Mouse (Mus musculus): Measurements from ENCODE around the gene Sdhaf1. TPM values are rescaled to one million over a fixed set of nuclear protein-coding genes. Genes with fewer than 3 reads are reported as not detected.

The Sdhaf1 gene
- polyA plus RNA-seq, 1 experiment from 2014 or later: 12.0 TPM

- Histone ChIP-seq H3K9me3 (replicated peaks; ENCODE audit: control insufficient read depth, low read length) (no peaks in the 10 kb centered on the region), H3K4me1 (ENCODE audit: control insufficient read depth, insufficient read depth, low read length) (peaks cover 11% of the 10 kb centered on the region), H3K9ac (ENCODE audit: low read length) (peak within 1 kb of the TSS; percentile 81), H3K27me3 (ENCODE audit: control insufficient read depth, insufficient read depth, low read length) (no peaks in the 10 kb centered on the region), H3K36me3 (ENCODE audit: control insufficient read depth, insufficient read depth) (0 out of 2 replicates have a peak, but pooled peaks cover 7% of the 10 kb centered on the region), H3K27ac (ENCODE audit: low read length) (peak within 1 kb of the TSS; percentile 87), H3K4me2 (ENCODE audit: low read depth, low read length) (peak within 1 kb of the TSS; percentile 85), H3K4me3 (ENCODE audit: low read length) (peak within 1 kb of the TSS; percentile 79)
- 5% methylated on average over 27 of the region's 27 CpGs for WGBS
- peak; percentile 100 for ATAC-seq (replicated peaks; ENCODE audit: extremely low read depth, insufficient read depth, low FRiP score)
Measured at GRCm38 (mm10) chr7:30308076-30309005, 15.4 kb downstream of the Sdhaf1 start, which contains the start of gene Alkbh6. Gene Alkbh6, plus strand, starts transcription at chr7:30308717.

DNA sequence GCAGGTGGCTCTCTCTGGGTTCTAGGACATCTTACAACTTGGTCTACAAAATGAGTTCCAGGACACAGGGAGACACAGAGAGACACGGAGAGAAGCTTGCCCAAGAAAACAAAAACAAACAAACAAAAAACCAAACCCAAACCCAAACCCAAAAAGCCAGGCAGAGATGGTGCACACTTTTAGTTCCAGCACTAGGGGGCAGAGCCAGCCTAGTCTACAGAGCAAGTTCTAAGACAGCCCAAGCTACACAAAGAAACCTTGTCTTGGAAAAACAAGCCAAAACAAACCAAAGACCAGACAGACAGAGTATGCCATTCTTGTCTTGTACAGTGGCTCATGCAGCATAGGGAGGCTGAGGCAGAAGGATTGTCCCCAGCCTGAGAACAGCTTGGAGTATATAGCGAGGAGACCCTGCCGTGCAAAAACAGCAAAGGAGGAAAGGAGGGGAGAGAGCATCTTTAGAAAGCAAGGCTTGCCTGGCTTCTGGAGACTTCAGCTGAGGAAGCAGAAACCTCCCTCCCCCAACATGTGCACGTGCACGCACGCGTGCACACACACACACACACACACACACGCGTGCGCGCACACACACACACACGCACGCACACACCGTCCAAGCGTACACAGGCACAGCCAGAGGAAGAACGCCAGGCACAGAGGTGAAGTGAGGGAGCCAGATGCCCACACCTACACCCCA is 17.5 kb downstream of the Sdhaf1 start:
- H3K9me3 ChIP-seq (replicated peaks; ENCODE audit: control insufficient read depth, low read length): no peaks in the 10 kb centered on the region
- ATAC-seq (replicated peaks; ENCODE audit: extremely low read depth, insufficient read depth, low FRiP score): no peak
- H3K27me3 ChIP-seq (ENCODE audit: control insufficient read depth, insufficient read depth, low read length): no peaks in the 10 kb centered on the region
- H3K9ac ChIP-seq (ENCODE audit: low read length): no peak overlapping the region
- peaks cover 11% of the 10 kb centered on the region for H3K4me1 ChIP-seq (ENCODE audit: control insufficient read depth, insufficient read depth, low read length)
- H3K4me2 ChIP-seq (ENCODE audit: low read depth, low read length): no peak overlapping the region
- H3K36me3 ChIP-seq (ENCODE audit: control insufficient read depth, insufficient read depth): 0 out of 2 replicates have a peak, but pooled peaks cover 2% of the 10 kb centered on the region
- H3K4me3 ChIP-seq (ENCODE audit: low read length): no peak overlapping the region
- WGBS: 91% methylated on average over 16 of the region's 16 CpGs
- H3K27ac ChIP-seq (ENCODE audit: low read length): no peak overlapping the region

DNA sequence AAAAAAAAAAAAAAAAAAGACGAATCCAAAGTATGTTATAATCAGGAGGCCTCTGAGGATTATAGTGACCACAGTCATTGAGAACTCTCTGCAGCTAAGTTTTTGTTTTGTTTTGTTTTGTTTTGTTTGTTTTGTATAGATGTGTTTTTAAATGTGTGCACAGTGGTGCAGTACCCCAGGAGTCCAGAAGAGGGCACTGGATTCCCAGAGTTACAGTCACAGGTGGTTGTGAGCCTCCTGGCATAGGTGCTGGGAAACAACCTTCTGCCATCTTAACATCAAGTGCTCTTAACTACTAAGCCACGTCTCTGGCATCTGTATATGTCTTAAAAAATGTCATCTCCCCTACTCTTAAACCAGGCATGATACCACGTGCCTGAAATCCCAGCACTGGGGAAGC is 22.8 kb downstream of the Sdhaf1 start:
- no peak overlapping the region for H3K27ac ChIP-seq (ENCODE audit: low read length)
- H3K36me3 ChIP-seq (ENCODE audit: control insufficient read depth, insufficient read depth): 0 out of 2 replicates have a peak, but pooled peaks cover 2% of the 10 kb centered on the region
- no peaks in the 10 kb centered on the region for H3K9me3 ChIP-seq (replicated peaks; ENCODE audit: control insufficient read depth, low read length)
- no peak overlapping the region for H3K9ac ChIP-seq (ENCODE audit: low read length)
- no peak overlapping the region for H3K4me3 ChIP-seq (ENCODE audit: low read length)
- H3K4me1 ChIP-seq (ENCODE audit: control insufficient read depth, insufficient read depth, low read length): no peaks in the 10 kb centered on the region
- 36% methylated on average over 3 of the region's 3 CpGs for WGBS
- ATAC-seq (replicated peaks; ENCODE audit: extremely low read depth, insufficient read depth, low FRiP score): no peak
- no peak overlapping the region for H3K4me2 ChIP-seq (ENCODE audit: low read depth, low read length)
- H3K27me3 ChIP-seq (ENCODE audit: control insufficient read depth, insufficient read depth, low read length): no peaks in the 10 kb centered on the region

DNA sequence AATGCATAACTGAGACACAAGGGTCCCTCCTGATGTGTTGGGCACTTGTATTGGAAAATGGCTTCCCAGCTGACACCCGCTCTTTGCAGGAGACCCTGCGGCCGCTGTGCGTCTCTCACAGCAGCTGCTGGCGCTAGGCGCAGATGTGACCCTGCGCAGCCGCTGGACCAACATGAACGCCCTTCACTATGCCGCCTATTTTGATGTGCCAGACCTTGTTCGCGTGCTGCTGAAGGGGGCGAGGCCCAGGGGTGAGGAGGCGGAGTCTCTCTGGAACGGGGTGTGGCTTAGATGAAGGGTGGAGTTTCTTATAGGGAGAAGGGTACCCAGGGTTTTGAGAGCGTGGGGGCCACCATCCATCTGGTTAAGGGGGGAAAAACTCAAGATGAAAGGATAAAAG is 26.4 kb downstream of the Sdhaf1 start:
- no peak overlapping the region for H3K27ac ChIP-seq (ENCODE audit: low read length)
- no peak overlapping the region for H3K9ac ChIP-seq (ENCODE audit: low read length)
- no peak overlapping the region for H3K4me3 ChIP-seq (ENCODE audit: low read length)
- 0 out of 2 replicates have a peak, but pooled peaks cover 2% of the 10 kb centered on the region for H3K36me3 ChIP-seq (ENCODE audit: control insufficient read depth, insufficient read depth)
- no peaks in the 10 kb centered on the region for H3K4me1 ChIP-seq (ENCODE audit: control insufficient read depth, insufficient read depth, low read length)
- H3K27me3 ChIP-seq (ENCODE audit: control insufficient read depth, insufficient read depth, low read length): no peaks in the 10 kb centered on the region
- H3K9me3 ChIP-seq (replicated peaks; ENCODE audit: control insufficient read depth, low read length): no peaks in the 10 kb centered on the region
- ATAC-seq (replicated peaks; ENCODE audit: extremely low read depth, insufficient read depth, low FRiP score): no peak
- WGBS: 74% methylated on average over 16 of the region's 16 CpGs
- no peak overlapping the region for H3K4me2 ChIP-seq (ENCODE audit: low read depth, low read length)

GRCm38 (mm10) chr7:30296816-30297215 is 26.9 kb downstream of the Sdhaf1 start:
- Histone ChIP-seq H3K9me3 (replicated peaks; ENCODE audit: control insufficient read depth, low read length) (no peaks in the 10 kb centered on the region), H3K4me1 (ENCODE audit: control insufficient read depth, insufficient read depth, low read length) (no peaks in the 10 kb centered on the region), H3K9ac (ENCODE audit: low read length) (no peak overlapping the region), H3K27me3 (ENCODE audit: control insufficient read depth, insufficient read depth, low read length) (no peaks in the 10 kb centered on the region), H3K4me3 (ENCODE audit: low read length) (no peak overlapping the region), H3K27ac (ENCODE audit: low read length) (no peak overlapping the region), H3K4me2 (ENCODE audit: low read depth, low read length) (no peak overlapping the region), H3K36me3 (ENCODE audit: control insufficient read depth, insufficient read depth) (no peaks in the 10 kb centered on the region)
- ATAC-seq (replicated peaks; ENCODE audit: extremely low read depth, insufficient read depth, low FRiP score): no peak
- 89% methylated on average over 15 of the region's 15 CpGs for WGBS

DNA sequence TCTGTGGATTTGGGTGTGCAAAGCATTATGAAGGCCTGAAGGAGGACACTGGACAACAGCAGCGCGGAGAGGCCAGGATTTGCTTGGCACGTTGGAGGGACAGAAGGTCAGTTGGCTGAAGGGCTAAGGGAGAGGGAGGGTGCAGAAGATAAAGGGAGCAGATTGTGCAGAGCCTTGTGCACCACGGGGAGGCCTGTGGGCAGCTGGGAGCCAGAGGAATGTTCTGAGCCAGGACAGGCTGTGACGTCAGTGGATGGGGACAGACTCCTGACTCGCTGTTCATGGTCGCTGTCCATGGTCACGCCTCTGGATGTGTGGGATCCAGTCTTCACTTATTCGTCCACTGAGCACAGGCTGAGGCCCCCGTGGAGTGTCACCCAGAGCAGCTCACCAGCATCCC is 28.6 kb downstream of the Sdhaf1 start:
- H3K9me3 ChIP-seq (replicated peaks; ENCODE audit: control insufficient read depth, low read length): no peaks in the 10 kb centered on the region
- no peak overlapping the region for H3K27ac ChIP-seq (ENCODE audit: low read length)
- H3K27me3 ChIP-seq (ENCODE audit: control insufficient read depth, insufficient read depth, low read length): no peaks in the 10 kb centered on the region
- 26% methylated on average over 10 of the region's 10 CpGs for WGBS
- no peak overlapping the region for H3K9ac ChIP-seq (ENCODE audit: low read length)
- H3K4me3 ChIP-seq (ENCODE audit: low read length): no peak overlapping the region
- 0 out of 2 replicates have a peak, but pooled peaks cover 2% of the 10 kb centered on the region for H3K4me1 ChIP-seq (ENCODE audit: control insufficient read depth, insufficient read depth, low read length)
- peak; percentile 59; the same call in 1 of the 2 replicates for ATAC-seq (replicated peaks; ENCODE audit: extremely low read depth, insufficient read depth, low FRiP score)
- H3K36me3 ChIP-seq (ENCODE audit: control insufficient read depth, insufficient read depth): no peaks in the 10 kb centered on the region
- no peak overlapping the region for H3K4me2 ChIP-seq (ENCODE audit: low read depth, low read length)

- H3K27me3 ChIP-seq (ENCODE audit: control insufficient read depth, insufficient read depth, low read length): no peaks in the 10 kb centered on the region
- no peak overlapping the region for H3K27ac ChIP-seq (ENCODE audit: low read length)
- ATAC-seq (replicated peaks; ENCODE audit: extremely low read depth, insufficient read depth, low FRiP score): no peak
- H3K4me2 ChIP-seq (ENCODE audit: low read depth, low read length): no peak overlapping the region
- 0 out of 2 replicates have a peak, but pooled peaks cover 2% of the 10 kb centered on the region for H3K4me1 ChIP-seq (ENCODE audit: control insufficient read depth, insufficient read depth, low read length)
- no peak overlapping the region for H3K4me3 ChIP-seq (ENCODE audit: low read length)
- H3K9ac ChIP-seq (ENCODE audit: low read length): no peak overlapping the region
- H3K36me3 ChIP-seq (ENCODE audit: control insufficient read depth, insufficient read depth): no peaks in the 10 kb centered on the region
- H3K9me3 ChIP-seq (replicated peaks; ENCODE audit: control insufficient read depth, low read length): no peaks in the 10 kb centered on the region
- 78% methylated on average over 5 of the region's 5 CpGs for WGBS
Measured at GRCm38 (mm10) chr7:30294296-30294695, 29.4 kb downstream of the Sdhaf1 start.

GRCm38 (mm10) chr7:30293795-30294194 is 29.9 kb downstream of the Sdhaf1 start:
- H3K4me1 ChIP-seq (ENCODE audit: control insufficient read depth, insufficient read depth, low read length): 0 out of 2 replicates have a peak, but pooled peaks cover 2% of the 10 kb centered on the region
- 53% methylated on average over 13 of the region's 13 CpGs for WGBS
- no peaks in the 10 kb centered on the region for H3K27me3 ChIP-seq (ENCODE audit: control insufficient read depth, insufficient read depth, low read length)
- no peaks in the 10 kb centered on the region for H3K9me3 ChIP-seq (replicated peaks; ENCODE audit: control insufficient read depth, low read length)
- no peak for ATAC-seq (replicated peaks; ENCODE audit: extremely low read depth, insufficient read depth, low FRiP score)
- no peak overlapping the region for H3K4me2 ChIP-seq (ENCODE audit: low read depth, low read length)
- H3K4me3 ChIP-seq (ENCODE audit: low read length): no peak overlapping the region
- no peak overlapping the region for H3K9ac ChIP-seq (ENCODE audit: low read length)
- H3K36me3 ChIP-seq (ENCODE audit: control insufficient read depth, insufficient read depth): no peaks in the 10 kb centered on the region
- no peak overlapping the region for H3K27ac ChIP-seq (ENCODE audit: low read length)

Data from heart, embryonic 16.5 days (tissue).